Mouse (Mus musculus) ES-Bruce4 (cell line): Measurements from ENCODE around the gene Hoxb9.

Source experiments
- CTCF ChIP-seq: IDR thresholded peaks from one replicate; pipeline ENCODE4 v1.8.1; 2011; ENCODE audit warnings: low read depth, low read length
- EP300 ChIP-seq: IDR thresholded peaks from 2 replicates; pipeline ENCODE4 v1.6.1; 2011; ENCODE audit warnings: low read depth, low read length; ENCODE audit not compliant: insufficient read depth
- POLR2A ChIP-seq: IDR thresholded peaks from one replicate; pipeline ENCODE4 v1.8.1; 2011; ENCODE audit warnings: low read length; ENCODE audit not compliant: insufficient read depth

- no peak for TF ChIP-seq CTCF
- TF ChIP-seq EP300, result no peak
- TF ChIP-seq POLR2A, result no peak
These were observed 8.9 kb upstream of the Hoxb9 start for GRCm38 (mm10) chr11:96262262-96262830.
